Mouse (Mus musculus): ENCODE data around the gene Zfp110. TPM values are rescaled to one million over a fixed set of nuclear protein-coding genes. Genes with fewer than 3 reads are reported as not detected.
"Not testable (repeated sequence)": the region's sequence is repeated elsewhere in the genome, so short reads cannot be mapped to it uniquely, and the experiment has no call there.

Gene Zfp110
- 10 to 100 TPM; 13.6 to 21.8 TPM for total RNA-seq (2021)
- long read RNA-seq, transcript Zfp110-201 (8 exons, 3,591 nt): major isoform, 7 of 16 reads
- long read RNA-seq, partial matches to known transcripts: 2 of 16 reads
- long read RNA-seq, other reads (novel, unspliced or antisense): 3 of 16 reads

DNA sequence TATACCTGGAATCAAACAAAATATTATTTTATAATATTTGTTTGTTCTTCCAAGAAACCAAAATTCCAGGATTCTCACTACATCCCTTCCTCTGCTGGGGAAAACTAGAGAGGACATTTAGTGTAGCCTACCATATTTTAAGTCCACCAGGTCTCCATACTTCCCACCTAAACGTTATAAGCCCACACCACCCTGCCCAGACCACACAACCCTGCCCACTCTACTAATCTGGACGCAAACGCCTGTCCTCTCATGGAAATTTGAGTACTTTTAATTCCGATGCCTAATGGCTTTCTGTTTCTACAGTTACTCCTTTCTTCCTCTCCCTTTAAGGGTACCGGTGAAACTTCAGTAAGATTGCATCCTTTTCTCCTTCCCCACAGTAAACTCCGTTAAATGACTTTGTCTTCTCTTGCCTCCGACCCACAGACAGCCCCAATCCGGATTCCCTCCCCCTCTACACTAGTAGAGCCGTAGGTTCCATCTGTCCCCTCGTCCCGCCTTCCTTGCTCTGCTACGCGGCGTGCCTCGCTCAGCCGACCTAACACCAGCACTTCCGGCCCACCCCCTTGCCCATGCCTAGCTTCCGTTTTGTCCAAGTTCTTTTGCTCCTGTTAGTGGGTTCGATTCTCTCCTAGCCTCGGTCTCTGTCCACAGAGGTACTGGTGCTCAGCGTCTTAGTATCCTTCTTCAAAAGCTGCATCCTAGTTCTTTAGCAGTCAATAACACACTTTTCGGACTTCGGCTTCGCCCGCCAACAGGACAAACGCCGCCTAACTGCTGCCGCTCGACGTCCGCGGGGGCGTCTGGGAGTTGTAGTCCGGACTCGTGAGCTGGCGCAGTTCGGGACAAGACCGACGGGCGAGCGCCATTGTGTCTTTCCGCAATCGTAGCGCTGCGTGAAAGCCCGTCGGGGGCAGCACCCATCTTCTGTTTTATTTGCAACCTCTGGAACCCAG lies at the start of gene Zfp110:
TSS of gene Zfp110 (plus strand) at position 600 of the 959 bp plus-strand sequence.
- peak; percentile 81 to 86 for DNase-seq (ENCODE audit: low spot score in 2 of 2)

DNA sequence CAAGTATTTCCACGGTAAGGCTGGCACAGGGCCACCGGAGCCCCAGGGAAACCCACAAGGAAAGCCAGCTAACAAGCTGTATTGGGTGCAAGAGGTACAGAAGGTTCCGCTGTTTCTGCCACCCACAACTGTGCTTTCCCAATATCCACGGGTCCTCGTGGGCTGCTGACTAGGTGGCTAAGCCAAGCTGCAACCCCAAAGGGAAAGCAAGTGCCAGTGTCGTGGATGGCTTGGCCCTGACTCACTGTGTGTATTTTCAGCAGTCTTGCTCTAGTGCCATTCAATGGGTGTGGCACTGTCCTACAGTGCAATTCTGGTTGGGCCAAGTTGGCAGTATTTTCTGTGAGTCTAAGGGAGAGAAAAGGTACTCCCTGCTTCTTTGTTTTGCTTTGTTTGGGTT lies 47.2 kb upstream of the Zfp110 start:
- DNase-seq (ENCODE audit: low spot score in 2 of 2): no peak

DNA sequence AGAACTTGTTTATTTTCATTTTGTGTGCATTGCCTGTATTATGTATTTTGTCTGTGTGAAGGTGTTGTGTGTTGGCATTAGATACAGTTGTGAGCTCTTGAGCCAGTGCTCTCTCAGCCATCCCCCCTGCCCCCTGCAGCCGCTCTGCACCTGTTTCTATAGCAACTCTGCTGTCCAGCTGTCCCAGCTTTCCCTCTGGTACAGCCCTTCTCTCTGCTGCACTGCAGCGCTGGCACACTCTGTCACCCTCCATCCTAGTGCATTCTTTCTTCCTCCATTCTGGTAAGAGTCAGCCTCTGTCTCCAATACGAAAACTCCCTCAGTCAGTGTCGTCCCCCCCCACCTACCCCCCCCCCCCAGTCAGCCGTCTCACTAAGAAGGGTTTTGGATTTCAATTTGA lies 46.5 kb upstream of the Zfp110 start:
- no peak for DNase-seq (ENCODE audit: low spot score in 2 of 2)

DNA sequence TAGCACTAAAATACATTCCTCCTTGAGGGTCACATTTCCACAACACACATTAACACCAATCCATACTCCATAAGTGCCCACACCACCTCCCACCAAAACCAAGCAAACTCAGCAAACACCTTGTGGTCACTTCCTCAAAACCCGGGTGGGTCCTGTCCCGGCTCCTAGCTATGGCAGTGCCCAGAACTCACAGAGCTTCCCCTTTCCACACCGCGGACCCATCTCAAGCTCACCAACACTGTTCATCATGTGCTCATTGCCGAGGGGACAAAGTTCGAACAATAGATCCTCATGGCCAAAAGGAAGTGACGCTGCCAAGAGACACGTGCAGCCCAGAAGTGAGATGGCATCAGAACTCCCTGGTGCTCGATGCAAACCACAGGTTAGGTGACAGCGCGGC lies 41.9 kb upstream of the Zfp110 start:
- not testable (repeated sequence) for DNase-seq (ENCODE audit: low spot score in 2 of 2)

DNA sequence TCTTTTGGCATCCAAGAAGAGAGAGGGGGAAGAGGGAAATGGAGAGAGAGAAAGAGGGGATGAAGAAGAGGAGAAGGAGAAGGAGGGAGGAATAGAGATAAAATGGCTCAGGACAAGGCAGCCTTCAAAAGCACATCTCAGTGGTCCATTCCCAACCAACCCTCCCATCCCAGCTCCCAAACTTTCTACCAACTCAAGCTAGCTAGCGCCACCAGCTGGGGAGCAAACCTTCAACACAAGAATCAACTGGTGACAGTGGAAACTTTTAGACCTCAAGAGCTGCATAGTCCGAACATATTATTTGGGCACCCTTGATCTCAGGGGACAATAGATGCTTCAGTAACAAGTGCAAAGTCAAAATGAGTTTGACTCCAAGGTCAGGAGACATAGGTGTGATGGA lies 36.6 kb upstream of the Zfp110 start:
- DNase-seq (ENCODE audit: low spot score in 2 of 2): no peak

DNA sequence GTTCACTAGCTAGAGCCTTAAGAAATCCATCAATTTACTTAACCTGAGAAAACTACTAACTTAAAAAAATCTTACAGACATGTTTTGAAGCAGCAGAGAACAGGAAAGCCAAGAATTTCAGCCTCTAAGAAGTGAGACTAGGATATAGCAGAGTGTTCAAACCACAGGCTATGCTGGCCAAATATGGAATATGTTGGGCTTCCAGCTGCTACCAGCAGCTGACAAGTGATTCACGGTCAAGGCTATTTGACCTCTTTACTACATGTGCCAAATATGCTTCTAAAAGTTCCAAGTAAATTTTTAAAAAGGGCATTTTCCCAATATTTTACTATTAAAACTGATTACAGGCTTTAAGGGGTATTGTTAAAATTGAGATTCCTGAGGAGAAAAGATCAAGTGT lies 35.0 kb upstream of the Zfp110 start:
- DNase-seq (ENCODE audit: low spot score in 2 of 2): no peak

DNA sequence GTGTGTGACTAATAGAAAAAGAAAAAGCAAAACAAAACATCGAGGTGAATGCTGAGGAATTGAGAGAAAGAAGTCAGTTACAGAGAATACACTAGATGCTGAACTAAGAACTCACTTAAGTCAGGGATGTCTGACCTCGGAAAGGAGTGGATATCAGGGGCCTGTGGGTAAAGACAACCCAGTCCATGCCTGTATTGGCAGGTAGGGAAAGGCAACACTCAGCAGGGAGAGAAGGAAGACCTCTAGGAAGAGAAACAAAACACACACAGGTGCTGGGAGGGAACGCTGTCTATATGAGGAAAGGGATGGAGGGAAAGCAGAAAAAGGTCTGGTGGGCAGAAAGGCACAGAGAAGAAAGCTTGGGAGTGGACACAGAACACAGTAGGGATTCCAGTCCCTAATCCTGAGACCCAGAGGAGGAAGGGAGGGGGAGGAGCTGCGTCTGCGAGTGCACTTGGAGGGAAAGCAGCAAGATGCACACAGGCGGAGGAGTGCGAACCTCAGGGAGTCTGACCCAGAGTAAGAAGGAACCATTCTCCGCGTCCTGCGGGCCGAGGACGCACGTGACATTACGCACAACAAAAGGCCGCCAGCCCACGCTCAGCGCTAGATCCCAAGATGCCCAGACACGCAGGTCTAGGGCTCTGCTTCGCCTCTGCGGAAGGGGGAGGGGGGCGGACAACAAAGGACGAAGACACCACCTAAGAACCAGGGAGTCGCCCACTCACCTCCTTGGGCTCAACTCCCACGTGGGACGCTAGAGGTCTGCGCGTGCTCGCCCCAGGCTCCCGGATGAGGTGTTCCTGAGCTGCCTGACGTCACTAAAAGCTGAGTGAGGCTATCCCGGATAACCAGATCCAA lies 31.5 kb upstream of the Zfp110 start, which contains the start of gene Zscan18:
TSS of gene Zscan18 (minus strand) at position 770 of the 861 bp plus-strand sequence.
- peak; percentile 73 to 80 for DNase-seq (ENCODE audit: low spot score in 2 of 2)

DNA sequence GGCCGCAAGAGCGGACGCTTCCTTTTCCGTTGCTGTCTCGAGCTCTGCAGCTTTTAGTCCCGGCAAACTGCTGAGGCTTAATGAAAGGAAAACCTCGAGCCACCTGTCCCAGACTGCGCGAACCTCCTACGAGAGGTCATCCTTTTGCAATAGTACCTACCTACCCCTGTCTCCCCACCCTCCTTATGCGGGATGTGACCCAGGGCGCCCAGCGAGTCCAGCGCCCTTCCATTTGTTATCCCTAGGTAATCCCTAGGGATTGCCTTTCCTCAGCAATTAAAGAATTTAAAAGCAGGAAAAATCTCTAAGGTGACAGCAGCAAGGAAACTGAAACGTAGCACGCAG lies 30.9 kb upstream of the Zfp110 start:
- DNase-seq (ENCODE audit: low spot score in 2 of 2): no peak

DNA sequence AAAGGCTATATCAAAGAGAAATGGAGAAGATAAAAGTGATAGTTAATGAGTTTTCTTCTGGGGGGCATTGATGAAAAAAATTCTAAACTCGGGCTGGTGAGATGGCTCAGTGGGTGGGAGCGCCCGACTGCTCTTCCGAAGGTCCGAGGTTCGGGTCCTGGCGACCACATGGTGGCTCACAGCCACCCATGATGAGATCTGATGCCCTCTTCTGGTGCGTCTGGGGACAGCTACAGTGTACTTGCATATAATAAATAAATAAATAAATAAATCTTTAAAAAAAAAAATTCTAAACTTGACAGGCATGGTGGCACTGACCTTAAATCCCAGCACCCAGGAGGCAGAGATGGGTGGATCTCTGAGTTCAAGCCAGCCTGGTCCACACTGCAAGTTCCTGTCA lies 19.0 kb upstream of the Zfp110 start:
- DNase-seq (ENCODE audit: low spot score in 2 of 2): no peak

DNA sequence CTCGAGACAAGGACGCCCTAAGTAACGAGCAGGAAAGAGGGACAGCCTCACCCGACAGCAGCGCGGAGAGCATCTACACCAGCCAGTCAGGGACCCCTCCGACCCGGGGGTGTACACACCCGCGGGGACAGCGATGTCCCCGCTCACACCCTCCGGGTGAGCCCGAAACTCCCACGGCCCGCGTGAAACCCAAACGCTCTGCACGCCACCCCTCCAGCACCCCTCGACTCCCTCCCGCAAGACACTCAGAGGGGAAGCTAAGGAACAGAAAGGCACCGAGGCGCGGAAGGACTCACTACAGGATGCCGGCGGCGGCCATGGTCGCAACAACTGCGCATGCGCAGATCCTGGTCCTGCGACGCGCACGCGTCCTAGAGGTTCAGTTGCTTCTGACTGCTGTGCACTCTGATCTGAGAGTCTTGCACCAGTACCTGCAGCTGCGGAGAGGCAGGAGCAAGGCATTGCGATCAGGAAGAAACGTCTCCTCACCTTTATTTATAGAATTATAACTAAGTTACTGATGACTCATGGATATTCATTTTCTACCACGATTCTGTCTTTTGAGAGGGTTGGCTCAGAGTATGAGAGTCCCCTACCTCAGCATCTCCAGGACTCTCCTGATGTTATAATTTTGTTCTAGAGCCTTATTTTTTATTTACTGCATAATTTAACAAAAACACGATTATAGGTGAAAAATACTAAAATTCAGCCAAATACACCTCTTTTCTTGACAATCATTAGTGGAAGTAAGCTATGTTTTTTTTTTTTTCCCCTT lies 15.9 kb upstream of the Zfp110 start, which contains the start of gene Zfp329:
TSS of gene Zfp329 (minus strand) at position 338 of the 775 bp plus-strand sequence.
- DNase-seq (ENCODE audit: low spot score in 2 of 2): peak; percentile 93 to 95

DNA sequence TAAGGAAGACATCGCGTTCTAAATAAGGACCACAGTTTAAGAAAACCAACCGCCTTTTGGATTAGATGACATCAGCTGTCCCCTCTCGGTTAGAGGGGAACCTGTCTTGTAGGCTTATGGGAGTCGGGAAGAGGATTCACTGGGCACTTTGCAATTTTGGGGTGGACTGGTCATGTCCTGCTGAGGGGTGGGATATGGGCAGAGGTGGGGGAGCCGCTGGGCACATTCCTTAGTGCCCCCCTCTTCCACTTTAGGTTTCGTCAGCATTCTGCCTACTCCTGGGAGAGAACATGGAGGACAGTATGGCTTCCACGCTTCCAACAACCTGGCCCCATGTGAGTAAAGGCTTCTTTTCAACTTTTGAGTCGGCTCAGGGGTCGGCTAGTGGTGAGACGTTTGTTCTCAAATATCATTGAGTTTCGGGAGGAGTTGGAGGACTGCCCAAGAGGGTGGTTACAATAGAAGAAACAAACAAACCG lies 671 bp downstream of the Zfp110 start:
- DNase-seq (ENCODE audit: low spot score in 2 of 2): peak; percentile 21 to 39

DNA sequence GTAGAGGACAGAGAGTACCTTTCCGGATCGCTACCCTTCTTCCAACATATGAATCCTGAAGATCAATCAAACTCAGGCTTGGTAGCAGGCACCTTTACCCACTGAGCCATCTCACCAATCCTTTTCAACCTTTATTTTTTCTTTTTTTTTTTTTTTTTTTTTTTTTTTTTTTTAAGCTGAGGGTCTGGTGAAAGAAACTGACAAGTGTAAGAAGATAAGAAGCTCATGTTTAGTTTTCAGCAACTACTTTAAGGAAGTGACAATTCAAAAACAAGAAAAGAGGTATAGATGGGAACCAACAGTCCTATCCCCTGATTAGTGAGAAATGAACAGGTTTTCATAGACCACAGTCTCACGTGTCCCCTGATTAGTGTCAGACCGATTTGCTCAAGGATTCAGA lies 1.2 kb downstream of the Zfp110 start:
- no peak for DNase-seq (ENCODE audit: low spot score in 2 of 2)

DNA sequence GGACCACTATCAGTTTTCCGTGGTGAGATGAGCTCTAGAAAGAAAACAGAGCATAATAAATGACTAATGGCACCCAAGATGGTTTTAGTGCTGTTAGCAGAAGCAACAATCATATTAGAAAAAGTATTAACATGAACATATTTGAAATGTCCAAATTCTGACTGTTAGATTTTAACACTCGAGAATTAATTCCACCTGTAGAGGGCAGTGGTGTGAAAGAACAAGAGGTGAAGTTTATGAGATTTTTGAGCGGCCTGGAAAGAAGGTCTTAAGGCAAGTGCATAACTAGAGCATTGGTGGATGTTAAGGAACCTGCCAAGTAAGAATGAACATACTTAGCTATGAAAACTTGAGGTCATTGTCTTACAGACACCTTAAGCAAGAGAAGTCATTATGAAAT lies 39.7 kb downstream of the Zfp110 start:
- DNase-seq (ENCODE audit: low spot score in 2 of 2): no peak

DNA sequence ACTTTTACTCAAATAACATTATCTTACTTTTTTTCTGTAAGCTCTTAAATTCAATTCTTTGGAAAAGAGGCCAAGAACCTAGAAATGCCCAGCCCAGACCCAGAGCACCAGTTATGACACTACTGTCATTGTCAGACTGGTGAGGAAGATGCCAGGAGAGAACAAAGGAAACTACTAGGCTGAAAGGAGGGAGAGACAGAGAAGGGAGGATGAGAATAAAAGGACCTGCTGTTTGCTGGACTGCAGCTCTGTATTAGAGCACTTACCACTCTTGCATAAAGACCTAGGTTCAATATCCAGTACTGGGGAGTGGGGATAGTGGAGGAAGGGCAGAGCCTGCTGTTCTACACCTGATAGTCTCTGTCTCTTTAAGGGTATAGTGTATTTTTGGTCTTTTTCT lies 45.5 kb downstream of the Zfp110 start:
- DNase-seq (ENCODE audit: low spot score in 2 of 2): no peak

DNA sequence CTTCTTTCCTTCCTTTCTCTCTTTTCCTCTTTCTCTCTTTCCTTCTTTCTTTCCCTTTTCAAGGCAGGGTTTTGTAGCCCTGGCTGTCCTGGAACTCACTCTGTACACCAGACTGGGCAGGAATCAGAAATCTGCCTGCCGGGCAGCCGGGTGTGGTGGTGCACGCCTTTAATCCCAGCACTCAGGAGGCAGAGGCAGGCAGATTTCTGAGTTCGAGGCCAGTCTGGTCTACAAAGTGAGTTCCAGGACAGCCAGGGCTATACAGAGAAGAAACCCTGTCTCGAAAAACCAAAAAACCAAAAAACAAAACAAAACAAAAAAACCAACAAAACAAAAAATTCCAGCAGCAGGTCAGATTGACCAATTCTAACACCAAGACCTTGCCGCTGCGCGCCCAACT lies 45.9 kb downstream of the Zfp110 start:
- not testable (repeated sequence) for DNase-seq (ENCODE audit: low spot score in 2 of 2)

DNA sequence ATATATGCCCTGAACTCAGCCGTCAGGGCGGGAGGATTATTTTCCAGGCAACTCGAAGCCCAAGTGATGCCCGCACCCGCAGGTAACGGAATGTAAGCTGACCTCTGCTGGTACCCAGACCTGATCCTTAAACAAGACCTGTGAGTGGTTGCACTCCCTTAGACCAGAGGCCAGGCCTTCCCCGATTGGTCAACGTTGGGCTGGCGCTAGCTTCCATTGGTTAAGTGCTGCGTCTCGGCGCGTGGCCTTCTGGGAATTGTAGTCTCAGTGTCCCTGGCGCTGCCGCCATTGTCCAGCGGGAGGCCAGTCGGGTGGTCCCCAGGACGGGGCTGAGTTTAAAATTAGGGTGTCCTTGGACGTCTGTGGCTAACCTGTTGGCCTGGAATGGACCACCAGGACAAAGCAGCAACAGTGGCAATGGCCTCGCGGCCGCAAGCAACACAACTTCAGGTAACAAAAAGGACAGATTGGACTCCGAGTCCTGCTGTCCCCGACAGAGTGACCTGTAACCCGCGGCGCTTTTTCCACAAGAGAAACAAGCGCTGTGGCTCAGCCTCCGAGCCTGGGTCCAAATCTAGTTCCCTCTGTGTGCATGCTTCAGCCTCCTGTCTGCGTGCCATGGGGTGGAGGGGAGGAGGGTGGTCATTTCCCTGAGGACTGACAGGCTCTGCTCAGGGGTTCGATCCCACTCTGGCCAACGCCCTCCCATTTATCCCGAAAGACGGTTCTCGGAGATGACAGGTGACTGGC lies 46.5 kb downstream of the Zfp110 start, which contains the start of gene Zfp128:
TSS of gene Zfp128 (plus strand) at position 267 of the 750 bp plus-strand sequence.
- peak; percentile 92 to 95 for DNase-seq (ENCODE audit: low spot score in 2 of 2)

DNA sequence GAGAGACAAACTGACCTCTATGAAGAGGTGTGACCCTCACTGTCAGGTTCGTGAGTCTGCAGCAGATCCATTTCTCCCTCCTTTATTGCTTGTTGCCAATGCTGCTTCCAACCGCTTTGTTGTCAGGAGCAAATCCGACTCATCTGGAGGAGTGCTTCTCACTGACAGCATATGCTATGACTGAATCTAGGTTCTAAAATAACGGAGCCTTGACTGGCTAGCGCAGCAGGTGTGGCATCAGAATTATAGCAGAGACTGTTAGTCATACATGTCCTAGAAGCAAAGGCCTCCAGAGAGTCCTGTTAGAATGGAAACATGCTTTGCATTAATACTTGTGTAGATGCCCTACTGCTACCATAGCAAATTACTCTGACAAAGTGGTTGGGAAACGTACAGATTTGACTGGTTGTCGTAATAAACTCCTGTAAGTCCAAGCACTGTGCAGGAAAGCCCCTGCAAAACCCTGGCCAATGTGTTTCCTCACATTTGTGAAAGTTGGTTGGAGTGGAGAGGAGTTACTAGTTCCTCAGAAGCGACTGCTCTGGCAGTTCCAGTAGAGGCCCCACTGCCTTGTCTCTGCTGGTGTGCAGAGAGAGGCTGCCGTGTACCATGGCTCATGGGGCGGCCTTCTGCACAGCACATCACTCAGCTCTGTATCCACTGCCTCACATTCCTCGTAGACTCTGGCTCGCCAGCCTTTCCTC lies 52.2 kb downstream of the Zfp110 start:
- DNase-seq (ENCODE audit: low spot score in 2 of 2): no peak

DNA sequence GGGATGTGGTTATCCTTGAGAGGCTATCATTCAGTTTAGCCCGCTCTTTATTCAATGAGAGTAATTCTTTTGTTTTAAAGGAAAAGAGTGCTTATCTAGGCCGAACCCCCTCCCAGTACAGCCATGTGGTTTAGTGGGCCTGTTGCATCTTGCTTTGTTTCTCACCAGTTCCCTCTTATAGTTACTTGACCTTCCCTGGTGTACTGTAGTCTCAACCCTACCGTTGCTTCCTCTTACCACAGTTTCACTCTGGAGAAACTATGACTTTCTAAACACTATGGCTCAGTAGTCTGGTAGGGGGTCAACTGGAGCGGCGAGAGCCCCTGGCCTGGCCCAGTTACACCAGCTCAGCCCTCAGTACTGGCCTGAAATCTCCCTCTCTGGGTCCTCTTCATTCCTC lies 53.0 kb downstream of the Zfp110 start:
- DNase-seq (ENCODE audit: low spot score in 2 of 2): no peak

DNA sequence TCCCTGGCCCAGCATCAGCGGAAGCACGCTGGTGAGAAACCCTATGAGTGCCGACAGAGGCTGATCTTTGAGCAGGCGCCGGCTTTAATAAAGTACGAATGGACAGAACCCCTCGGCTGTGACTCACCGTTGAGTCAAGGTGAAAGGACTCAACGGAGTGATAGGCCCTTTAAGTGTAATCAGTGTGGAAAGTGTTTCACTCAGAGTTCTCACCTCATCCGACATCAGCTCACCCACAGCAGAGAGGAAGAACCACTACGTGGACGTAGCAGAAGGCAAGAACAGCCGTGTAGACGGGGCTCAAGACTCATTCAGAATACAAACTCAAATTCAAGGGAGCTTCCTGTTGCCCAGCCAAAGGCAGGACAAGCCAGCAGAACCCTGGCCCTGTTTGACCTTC lies 56.4 kb downstream of the Zfp110 start:
- DNase-seq (ENCODE audit: low spot score in 2 of 2): no peak

Data from layer of hippocampus, postnatal 10 days (tissue).